14 mouse cellular contexts compared by ENCODE assay signal in the genomic region with DNA sequence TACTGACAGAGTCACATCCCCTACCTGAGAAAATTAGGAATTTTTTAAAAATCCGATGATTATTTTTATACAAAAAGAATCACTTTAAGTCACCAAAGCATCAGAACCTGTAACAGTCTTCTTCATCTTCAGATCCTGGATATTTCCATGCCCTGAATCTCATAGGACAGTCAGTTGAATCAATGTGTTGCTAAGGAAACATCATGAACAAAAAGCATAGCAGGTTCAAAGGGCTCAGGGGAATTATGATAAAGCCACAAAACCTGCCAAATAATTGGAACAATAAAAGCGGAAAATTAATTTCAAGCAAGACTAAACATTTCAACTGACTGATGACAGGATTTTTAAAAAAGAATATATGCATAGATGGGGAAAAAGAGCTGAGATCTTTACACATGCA.
"Had no signal": no experiment of that assay in that cellular context is flagged by ENCODE, and none has a peak within 500 bp of the region (broad histone marks: within the 10 kb centered on the region; RNA-seq: fewer than 3 reads in every experiment).

No protein-coding gene starts in this region.

- ATAC-seq: intestine, postnatal 0 days had no signal

- H3K27ac ChIP-seq: left cerebral cortex, adult 2 months; limb, embryonic 10.5 days; liver, embryonic 15.5 days; macrophage; neural tube, embryonic 12.5 days; stomach, postnatal 0 days had no signal

- H3K9ac ChIP-seq: liver, embryonic 15.5 days; lung, embryonic 14.5 days; neural tube, embryonic 12.5 days had no signal

- H3K27me3 ChIP-seq: liver, embryonic 15.5 days; megakaryocyte, embryonic 14.5 days; neural tube, embryonic 12.5 days had no signal

- H3K4me2 ChIP-seq: liver, embryonic 11.5 days; liver, embryonic 15.5 days; lung, embryonic 14.5 days; neural tube, embryonic 12.5 days had no signal

- H3K4me3 ChIP-seq: left cerebral cortex, adult 2 months; limb, embryonic 10.5 days; liver, embryonic 15.5 days; megakaryocyte, embryonic 14.5 days; neural tube, embryonic 12.5 days had no signal

- DNase-seq: kidney, adult 8-10 months; kidney, postnatal 25 days; lung, embryonic 14.5 days; lung, postnatal 10 days; thymus, postnatal 4 days had no signal

- H3K9me3 ChIP-seq: limb, embryonic 10.5 days; liver, embryonic 15.5 days; megakaryocyte, embryonic 14.5 days; neural tube, embryonic 12.5 days had no signal

- H3K4me1 ChIP-seq: limb, embryonic 10.5 days; liver, embryonic 15.5 days; megakaryocyte, embryonic 14.5 days had no signal

- H3K36me3 ChIP-seq: limb, embryonic 10.5 days; liver, embryonic 15.5 days; neural tube, embryonic 12.5 days had no signal
